Mouse (Mus musculus): ENCODE results near the gene Psmd11.

DNA sequence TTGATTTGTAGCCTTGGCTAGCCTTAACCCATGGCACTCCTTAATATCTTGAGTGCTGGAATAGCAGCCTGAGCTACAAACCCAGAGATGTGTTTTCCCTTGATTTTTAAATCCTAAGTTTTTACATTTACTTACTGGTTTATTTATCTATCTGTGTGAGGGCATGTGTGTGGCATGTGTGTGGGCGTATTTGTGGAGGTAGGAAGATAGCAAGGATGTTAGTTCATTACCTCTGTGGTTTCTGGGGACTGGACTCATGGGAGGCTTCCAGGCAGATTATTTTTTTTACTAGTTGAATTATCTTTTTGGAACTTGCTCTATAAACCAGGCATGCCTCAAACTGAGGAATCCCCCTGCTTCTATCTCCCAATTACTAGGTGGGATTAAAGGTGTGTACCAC lies 24.8 kb downstream of the Psmd11 start:
- TF ChIP-seq GATA1 (IDR thresholded peaks at IDR 0.05; ENCODE audit: borderline replicate concordance, low read length) (no peak), CTCF (IDR thresholded peaks at IDR 0.05; ENCODE audit: low read depth, low read length) (no peak), GATA2 (IDR thresholded peaks at IDR 0.05; ENCODE audit: borderline replicate concordance, low read depth, low read length) (no peak), TAL1 (conservative IDR thresholded peaks at IDR 0.05; ENCODE audit: low read depth, low read length) (no peak)

All from G1E (cell line).